Mouse (Mus musculus) embryonic facial prominence, embryonic 12.5 days (tissue): ENCODE data around the gene Cfap54. TPM values are rescaled to one million over a fixed set of nuclear protein-coding genes. Genes with fewer than 3 reads are reported as not detected.

Experiments
- ATAC-seq: fragments of 200-750 bp; cut with Nextera tagmentation; 2 replicates; pipeline ENCODE4 v1.8.0; 2017; ENCODE audit not compliant: insufficient number of reproducible peaks, insufficient read depth, low FRiP score, low TSS enrichment
- H3K27ac ChIP-seq: fragments of 300-500 bp; sonication (generic); 2 replicates; pipeline ENCODE4 v1.5.1; 2016; ENCODE audit warnings: mild to moderate bottlenecking
- H3K27me3 ChIP-seq: fragments of 300-500 bp; sonication (generic); 2 replicates; pipeline ENCODE4 v1.6.1; 2016; ENCODE audit warnings: mild to moderate bottlenecking, moderate library complexity
- H3K36me3 ChIP-seq: fragments of 300-500 bp; sonication (generic); 2 replicates; pipeline ENCODE4 v1.6.1; 2016; ENCODE audit warnings: mild to moderate bottlenecking
- H3K4me1 ChIP-seq: fragments of 300-500 bp; sonication (generic); 2 replicates; pipeline ENCODE4 v1.6.1; 2016
- H3K4me2 ChIP-seq: fragments of 300-500 bp; sonication (generic); replicated peaks from 2 replicates; pipeline ENCODE4 v1.6.1; 2016; ENCODE audit warnings: mild to moderate bottlenecking, moderate library complexity
- H3K4me3 ChIP-seq: fragments of 300-500 bp; sonication (generic); 2 replicates; pipeline ENCODE4 v1.5.1; 2016; ENCODE audit warnings: mild to moderate bottlenecking
- H3K9ac ChIP-seq: fragments of 300-500 bp; sonication (generic); 2 replicates; pipeline ENCODE4 v1.6.1; 2016; ENCODE audit warnings: mild to moderate bottlenecking, moderate library complexity
- H3K9me3 ChIP-seq: fragments of 300-500 bp; sonication (generic); 2 replicates; pipeline ENCODE4 v1.6.1; 2016; ENCODE audit warnings: mild to moderate bottlenecking, moderate library complexity
- WGBS: fragments of 180-500 bp; shearing (Covaris S2); methylation state at CpG from one replicate; pipeline ENCODE4 v1.1.7; 2016; 5-methylcytosine and 5-hydroxymethylcytosine counted together
- polyA plus RNA-seq: library from polyadenylated mRNA; unstranded; fragments of >200 nt; fragmentation: Nextera tagmentation; extraction: Ambion mirVana; gene quantifications from 2 replicates; pipeline ENCODE4 v1.2.1, GENCODE M21; 2016

Cfap54 gene
- polyA plus RNA-seq, 1 experiment from 2014 or later: 0.28 TPM

GRCm38 (mm10) chr10:92791531-92791900, 289.9 kb downstream of the Cfap54 start:
- H3K27ac ChIP-seq: no peak overlapping the region
- WGBS: 73% methylated on average over 9 of the region's 9 CpGs

DNA sequence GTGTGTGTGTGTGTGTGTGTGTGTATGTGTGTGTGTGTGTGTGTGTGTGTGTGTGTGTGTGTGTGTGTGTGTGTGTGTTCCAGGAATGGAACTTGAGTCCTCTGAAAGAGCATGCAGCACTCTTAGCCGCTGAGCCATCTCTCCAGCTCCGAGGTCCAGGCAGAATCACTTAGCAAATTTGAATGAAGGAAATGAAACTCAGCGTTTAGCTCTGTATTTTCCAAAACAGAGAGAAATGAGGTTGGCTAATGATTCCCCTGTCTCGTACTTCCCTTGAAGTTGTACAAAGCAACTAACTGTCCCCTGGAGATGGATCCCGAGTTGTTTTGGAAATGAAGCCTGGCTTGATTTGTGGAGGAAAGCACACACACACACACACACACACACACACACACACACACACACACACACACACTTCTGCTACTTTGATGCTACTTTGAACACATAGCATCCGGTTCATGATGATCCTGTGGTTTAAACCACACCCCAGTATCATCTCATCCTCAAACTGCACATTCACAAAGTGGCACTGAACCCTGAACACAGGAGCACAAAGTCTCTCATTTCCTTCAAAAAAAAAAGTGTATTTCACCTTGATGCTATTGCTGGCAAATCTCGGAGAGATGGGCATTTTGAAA, 290.4 kb downstream of the Cfap54 start:
- no peaks in the 10 kb centered on the region for H3K27me3 ChIP-seq
- no peak overlapping the region for H3K9ac ChIP-seq
- H3K4me2 ChIP-seq: no peak overlapping the region
- H3K4me3 ChIP-seq: no peak overlapping the region
- no peaks in the 10 kb centered on the region for H3K9me3 ChIP-seq
- no peak overlapping the region for H3K27ac ChIP-seq
- WGBS: 54% methylated on average over 7 of the region's 7 CpGs
- no peak for ATAC-seq
- H3K4me1 ChIP-seq: no peaks in the 10 kb centered on the region
- H3K36me3 ChIP-seq: no peaks in the 10 kb centered on the region

More at GRCm38 (mm10) chr10:92791531-92791900, 289.9 kb downstream of the Cfap54 start:
- ATAC-seq: no peak
- Histone ChIP-seq H3K9ac (no peak overlapping the region), H3K36me3 (no peaks in the 10 kb centered on the region), H3K4me2 (no peak overlapping the region), H3K4me3 (no peak overlapping the region), H3K27me3 (no peaks in the 10 kb centered on the region), H3K9me3 (no peaks in the 10 kb centered on the region), H3K4me1 (no peaks in the 10 kb centered on the region)

DNA sequence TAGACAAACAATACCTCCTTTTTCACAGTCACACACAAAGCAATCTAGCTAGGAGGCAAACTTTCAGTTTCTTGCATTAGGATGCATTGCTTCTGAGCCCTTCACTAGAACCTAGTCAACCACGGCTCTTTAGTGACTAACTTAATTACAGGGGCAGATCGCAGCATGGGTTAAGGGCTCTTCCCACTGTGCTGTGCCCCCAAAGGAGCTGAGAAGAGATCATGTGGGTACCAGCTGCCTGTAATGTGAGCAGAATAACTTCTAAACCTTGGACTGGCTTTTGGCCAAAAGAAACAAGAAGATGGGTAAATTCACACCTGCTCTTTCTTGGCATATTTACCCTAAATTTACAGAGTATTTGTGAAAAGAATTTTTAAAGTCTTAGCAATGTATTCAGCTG, 291.2 kb downstream of the Cfap54 start:
- 26% methylated on average over 2 of the region's 2 CpGs for WGBS
- H3K4me3 ChIP-seq: no peak overlapping the region
- no peak overlapping the region for H3K27ac ChIP-seq
- no peaks in the 10 kb centered on the region for H3K4me1 ChIP-seq
- H3K36me3 ChIP-seq: no peaks in the 10 kb centered on the region
- no peak overlapping the region for H3K4me2 ChIP-seq
- no peaks in the 10 kb centered on the region for H3K9me3 ChIP-seq
- no peak for ATAC-seq
- H3K9ac ChIP-seq: no peak overlapping the region
- no peaks in the 10 kb centered on the region for H3K27me3 ChIP-seq

DNA sequence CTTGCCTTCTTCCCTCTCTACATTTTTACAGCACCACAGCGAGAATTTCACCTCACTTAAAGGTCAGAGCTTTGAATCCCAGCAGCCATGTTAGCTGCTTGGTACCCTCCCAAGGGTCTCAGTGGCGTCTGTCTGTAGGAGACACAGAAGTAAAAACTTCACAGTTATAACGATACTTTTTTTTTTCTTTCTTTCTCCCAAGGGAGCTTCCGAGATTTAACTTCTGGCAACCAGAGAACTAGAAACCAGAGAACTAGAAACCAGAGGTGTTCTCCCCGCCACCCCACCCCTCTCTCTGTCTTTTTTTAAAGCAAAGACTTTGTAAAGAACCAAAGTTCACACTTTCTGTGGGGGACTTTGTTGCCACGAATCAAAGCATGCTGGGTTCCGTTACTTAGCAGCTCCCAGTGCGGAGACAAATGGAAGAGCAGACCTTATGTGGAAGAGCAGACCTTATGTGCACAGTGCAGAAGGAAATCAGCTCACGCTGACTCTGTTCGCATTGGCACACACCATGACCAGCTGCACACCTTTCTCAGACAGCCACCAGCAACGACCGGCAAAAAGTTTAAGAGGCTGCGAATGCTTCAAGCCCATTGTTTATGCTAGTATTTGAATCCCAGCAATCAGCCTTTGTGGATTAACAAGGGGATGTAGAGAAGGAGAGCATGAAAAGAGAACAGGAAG, 292.9 kb downstream of the Cfap54 start:
- no peaks in the 10 kb centered on the region for H3K9me3 ChIP-seq
- WGBS: 66% methylated on average over 13 of the region's 13 CpGs
- H3K36me3 ChIP-seq: no peaks in the 10 kb centered on the region
- H3K4me2 ChIP-seq: no peak overlapping the region
- H3K4me1 ChIP-seq: no peaks in the 10 kb centered on the region
- H3K27ac ChIP-seq: no peak overlapping the region
- H3K9ac ChIP-seq: no peak overlapping the region
- H3K4me3 ChIP-seq: no peak overlapping the region
- H3K27me3 ChIP-seq: no peaks in the 10 kb centered on the region
- no peak for ATAC-seq

- H3K4me3 ChIP-seq: no peak overlapping the region
- H3K4me1 ChIP-seq: no peaks in the 10 kb centered on the region
- H3K27ac ChIP-seq: no peak overlapping the region
- ATAC-seq: no peak
- no peaks in the 10 kb centered on the region for H3K36me3 ChIP-seq
- no peaks in the 10 kb centered on the region for H3K27me3 ChIP-seq
- H3K9me3 ChIP-seq: no peaks in the 10 kb centered on the region
- no peak overlapping the region for H3K4me2 ChIP-seq
- H3K9ac ChIP-seq: no peak overlapping the region
- WGBS: 76% methylated on average over 5 of the region's 5 CpGs
Observed at GRCm38 (mm10) chr10:92782691-92783090, 298.7 kb downstream of the Cfap54 start.

GRCm38 (mm10) chr10:92754359-92754758, 327.1 kb downstream of the Cfap54 start:
- H3K36me3 ChIP-seq: no peaks in the 10 kb centered on the region
- H3K9ac ChIP-seq: no peak overlapping the region
- H3K27me3 ChIP-seq: no peaks in the 10 kb centered on the region
- H3K4me1 ChIP-seq: no peaks in the 10 kb centered on the region
- no peaks in the 10 kb centered on the region for H3K9me3 ChIP-seq
- no peak overlapping the region for H3K4me3 ChIP-seq
- 86% methylated on average over 5 of the region's 5 CpGs for WGBS
- ATAC-seq: no peak
- H3K4me2 ChIP-seq: no peak overlapping the region
- H3K27ac ChIP-seq: no peak overlapping the region

DNA sequence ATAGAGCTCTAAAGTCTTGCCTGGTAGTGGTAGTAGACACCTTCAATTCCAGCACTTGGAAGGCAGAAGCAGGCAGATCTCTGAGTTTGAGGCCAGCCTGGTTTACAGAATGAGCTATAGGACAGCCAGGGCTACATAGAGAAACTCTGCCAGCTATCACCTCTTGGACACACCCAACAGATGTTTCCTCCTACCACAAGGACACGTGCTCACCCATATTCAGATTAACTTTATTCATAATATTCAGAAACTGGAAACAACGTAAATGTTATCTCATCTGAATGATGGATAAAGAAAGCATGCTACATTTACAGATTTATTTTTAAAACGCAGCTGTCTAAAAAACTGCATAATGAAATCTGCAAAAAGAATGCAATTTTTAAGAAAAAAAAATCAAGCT, 351.1 kb downstream of the Cfap54 start:
- H3K9ac ChIP-seq: no peak overlapping the region
- no peak overlapping the region for H3K4me3 ChIP-seq
- H3K36me3 ChIP-seq: no peaks in the 10 kb centered on the region
- H3K9me3 ChIP-seq: no peaks in the 10 kb centered on the region
- no peak overlapping the region for H3K27ac ChIP-seq
- H3K27me3 ChIP-seq: no peaks in the 10 kb centered on the region
- 92% methylated on average over 3 of the region's 3 CpGs for WGBS
- no peak for ATAC-seq
- no peaks in the 10 kb centered on the region for H3K4me1 ChIP-seq
- H3K4me2 ChIP-seq: no peak overlapping the region

- Histone ChIP-seq H3K36me3 (no peaks in the 10 kb centered on the region), H3K4me2 (no peak overlapping the region), H3K27me3 (no peaks in the 10 kb centered on the region), H3K9ac (no peak overlapping the region), H3K27ac (no peak overlapping the region), H3K4me1 (no peaks in the 10 kb centered on the region), H3K4me3 (no peak overlapping the region), H3K9me3 (no peaks in the 10 kb centered on the region)
- 81% methylated on average over 3 of the region's 3 CpGs for WGBS
- no peak for ATAC-seq
Observed at GRCm38 (mm10) chr10:92728723-92729122, 352.7 kb downstream of the Cfap54 start.

Other genes starting within 250 kb of the Cfap54 start
- gene Cdk17, start 79.3 kb upstream of the Cfap54 start, polyA plus RNA-seq: 26.0 and 28.2 TPM in 2 replicates
- gene Elk3, start 229.5 kb upstream of the Cfap54 start, polyA plus RNA-seq: 37.6 and 38.4 TPM in 2 replicates